Mouse (Mus musculus) megakaryocyte, embryonic 14.5 days (primary cell): ENCODE measurements around the gene Cars.

Source experiments
- FLI1 ChIP-seq: IDR thresholded peaks from 2 replicates; pipeline ENCODE4 v1.6.1; 2012; ENCODE audit warnings: low read length, inconsistent platforms, mixed read lengths
- GATA1 ChIP-seq: IDR thresholded peaks from 3 replicates; pipeline ENCODE4 v1.6.1; 2012; ENCODE audit warnings: mixed read lengths, low read length, inconsistent platforms, borderline replicate concordance

DNA sequence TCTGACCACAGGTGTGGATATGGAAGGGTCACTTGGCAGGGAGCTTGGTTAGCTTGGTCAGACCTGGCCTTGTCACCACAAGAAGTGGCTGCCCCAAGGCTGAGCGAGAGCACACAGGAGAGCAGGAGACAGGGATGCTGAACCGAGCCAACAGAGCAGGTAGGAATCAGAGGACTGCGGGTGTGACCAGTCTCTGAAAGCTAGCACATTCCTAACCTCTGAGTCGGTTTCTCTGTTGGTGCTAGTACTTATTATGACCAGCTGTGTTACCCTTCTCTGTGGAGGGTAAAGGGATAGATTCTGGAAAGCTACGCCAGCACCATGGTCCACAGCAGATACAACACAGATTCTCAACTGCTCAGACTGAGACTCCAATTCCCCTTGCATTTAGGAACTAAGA lies 36.1 kb downstream of the Cars start:
- TF ChIP-seq GATA1 (no peak), FLI1 (no peak)
